ENCODE assay signal across 13 mouse cellular contexts in genomic region chr10:109504683-109505082, GRCm38 (mm10).
DNase-seq lines count a peak whose midpoint lies in the region; ATAC-seq and TF ChIP-seq lines count a peak whose summit lies in the region.
"Had no signal": no experiment of that assay in that cellular context is flagged by ENCODE, and none has a peak within 500 bp of the region (broad histone marks: within the 10 kb centered on the region; RNA-seq: fewer than 3 reads in every experiment).

No protein-coding gene starts in this region.

- TF ChIP-seq POLR2A in thymus, adult 2 months (IDR thresholded peaks at IDR 0.05; ENCODE audit: control insufficient read depth, extremely low read depth, insufficient read depth, low read length, poor library complexity) = no peak

- H3K27ac ChIP-seq in kidney, postnatal 0 days = no peak overlapping the region
- no peak overlapping the region for H3K27ac ChIP-seq in thymus, adult 2 months (ENCODE audit: control insufficient read depth, insufficient read depth, low read length)
- H3K27ac ChIP-seq: hindbrain, embryonic 14.5 days; kidney, embryonic 15.5 days; liver, embryonic 15.5 days had no signal

- H3K9ac ChIP-seq in kidney, postnatal 0 days (ENCODE audit: low read depth, low read length) = no peak overlapping the region
- H3K9ac ChIP-seq: heart, embryonic 12.5 days; hindbrain, embryonic 14.5 days; kidney, embryonic 15.5 days; liver, embryonic 15.5 days had no signal

- peak; percentile 6 for DNase-seq in adrenal gland, postnatal 10 days
- DNase-seq in adrenal gland, adult 8-10 months = no peak
- DNase-seq in kidney, postnatal 0 days (ENCODE audit: low spot score) = no peak
- DNase-seq in kidney, adult 11 months = no peak
- DNase-seq in thymus, postnatal 4 days = peak; percentile 5
- no peak for DNase-seq in thymus, adult 2 months
- DNase-seq in ovary, postnatal 36 days (ENCODE audit: low spot score) = no peak
- no peak for DNase-seq in left cerebral cortex, adult 8-10 months (ENCODE audit: low spot score in 2 of 2)
- DNase-seq: cerebellum, adult 18-20 months had no signal

- H3K9me3 ChIP-seq in kidney, postnatal 0 days (replicated peaks; ENCODE audit: low read length) = no peaks in the 10 kb centered on the region
- H3K9me3 ChIP-seq: heart, embryonic 12.5 days; kidney, embryonic 15.5 days; liver, embryonic 15.5 days had no signal

- ATAC-seq in kidney, postnatal 0 days (replicated peaks; ENCODE audit: low FRiP score, low read depth) = no peak

- H3K4me3 ChIP-seq in kidney, postnatal 0 days (replicated peaks; ENCODE audit: low read depth, low read length) = no peak overlapping the region
- H3K4me3 ChIP-seq in thymus, adult 2 months (ENCODE audit: control insufficient read depth, insufficient read depth, low read length) = no peak overlapping the region
- H3K4me3 ChIP-seq: heart, embryonic 12.5 days; kidney, embryonic 15.5 days; liver, embryonic 15.5 days had no signal

- TF ChIP-seq CTCF in kidney, postnatal 0 days (IDR thresholded peaks at IDR 0.05; ENCODE audit: low read depth) = peak; percentile 50
- TF ChIP-seq CTCF in thymus, adult 2 months (IDR thresholded peaks at IDR 0.05; ENCODE audit: borderline replicate concordance, control insufficient read depth, extremely low read depth, insufficient read depth, low read length, poor library complexity) = no peak

- 73% methylated on average over 4 of the region's 4 CpGs for WGBS in kidney, postnatal 0 days
- 69% methylated on average over 4 of the region's 4 CpGs for WGBS in thymus, adult 2 months

- H3K4me2 ChIP-seq in kidney, postnatal 0 days (ENCODE audit: low read length) = no peak overlapping the region
- H3K4me2 ChIP-seq: heart, embryonic 12.5 days; hindbrain, embryonic 14.5 days; kidney, embryonic 15.5 days; liver, embryonic 15.5 days had no signal

- H3K27me3 ChIP-seq in kidney, postnatal 0 days (ENCODE audit: insufficient read depth, low read length) = no peaks in the 10 kb centered on the region
- H3K27me3 ChIP-seq in thymus, adult 2 months (ENCODE audit: control insufficient read depth, insufficient read depth, low read length) = no peaks in the 10 kb centered on the region
- H3K27me3 ChIP-seq: heart, embryonic 12.5 days; kidney, embryonic 15.5 days; liver, embryonic 15.5 days had no signal

- H3K4me1 ChIP-seq in kidney, postnatal 0 days (replicated peaks; ENCODE audit: insufficient read depth, low read length) = no peaks in the 10 kb centered on the region
- H3K4me1 ChIP-seq in thymus, adult 2 months (replicated peaks; ENCODE audit: control insufficient read depth, insufficient read depth, low read length) = no peaks in the 10 kb centered on the region
- H3K4me1 ChIP-seq: heart, embryonic 12.5 days; kidney, embryonic 15.5 days; liver, embryonic 15.5 days had no signal

- H3K36me3 ChIP-seq in kidney, postnatal 0 days (ENCODE audit: insufficient read depth, low read length) = no peaks in the 10 kb centered on the region
- H3K36me3 ChIP-seq in thymus, adult 2 months (ENCODE audit: control insufficient read depth, insufficient read depth, low read length) = no peaks in the 10 kb centered on the region
- H3K36me3 ChIP-seq: heart, embryonic 12.5 days; kidney, embryonic 15.5 days; liver, embryonic 15.5 days had no signal

Comparison
In these comparisons a context has a peak if more than half of its experiments do, and no peak if none do; other contexts are left out.
1. DNase-seq: peak in adrenal gland, postnatal 10 days (single experiment) and thymus, postnatal 4 days (single experiment); none in adrenal gland, adult 8-10 months (single experiment), kidney, postnatal 0 days (single experiment), kidney, adult 11 months (single experiment), thymus, adult 2 months (single experiment), ovary, postnatal 36 days (single experiment) and left cerebral cortex, adult 8-10 months (0 of 2).